Comparison of ENCODE assay signal across 17 mouse cellular contexts in genomic region chr2:144641991-144642390, GRCm38 (mm10). TPM values are rescaled to one million over a fixed set of nuclear protein-coding genes. Genes with fewer than 3 reads are reported as not detected.
A peak's percentile ranks its signal among the peaks of the same experiment; 100 is the strongest.
DNase-seq lines count a peak whose midpoint lies in the region; ATAC-seq and TF ChIP-seq lines count a peak whose summit lies in the region.
"Had no signal": no experiment of that assay in that cellular context is flagged by ENCODE, and none has a peak within 500 bp of the region (broad histone marks: within the 10 kb centered on the region; RNA-seq: fewer than 3 reads in every experiment).

No protein-coding gene starts in this region.

- no peak overlapping the region for H3K27ac ChIP-seq in limb, embryonic 14.5 days (replicated peaks; ENCODE audit: low read depth, low read length)
- H3K27ac ChIP-seq in limb, embryonic 10.5 days = no peak overlapping the region
- H3K27ac ChIP-seq: embryonic facial prominence, embryonic 12.5 days; forebrain, embryonic 13.5 days; liver, embryonic 15.5 days; midbrain, embryonic 15.5 days; neural tube, embryonic 15.5 days had no signal

- H3K4me1 ChIP-seq in limb, embryonic 14.5 days (ENCODE audit: control insufficient read depth, insufficient read depth, low read length) = peaks cover 8% of the 10 kb centered on the region
- peaks cover 6% of the 10 kb centered on the region; the same call in 1 of the 2 replicates for H3K4me1 ChIP-seq in limb, embryonic 10.5 days
- H3K4me1 ChIP-seq: forebrain, embryonic 13.5 days; liver, embryonic 15.5 days; neural tube, embryonic 15.5 days had no signal

- 71% methylated on average over 4 of the region's 4 CpGs for WGBS in limb, embryonic 14.5 days
- WGBS in limb, embryonic 10.5 days = 93% methylated on average over 4 of the region's 4 CpGs

- no peaks in the 10 kb centered on the region for H3K27me3 ChIP-seq in limb, embryonic 14.5 days (ENCODE audit: control insufficient read depth, insufficient read depth, low read length)
- H3K27me3 ChIP-seq in limb, embryonic 10.5 days (ENCODE audit: low read depth, poor library complexity, severe bottlenecking) = no peaks in the 10 kb centered on the region
- H3K27me3 ChIP-seq: embryonic facial prominence, embryonic 12.5 days; forebrain, embryonic 13.5 days; liver, embryonic 15.5 days; midbrain, embryonic 15.5 days; neural tube, embryonic 15.5 days had no signal

- no peak overlapping the region for H3K9ac ChIP-seq in limb, embryonic 14.5 days (ENCODE audit: low read depth, low read length, severe bottlenecking)
- H3K9ac ChIP-seq: embryonic facial prominence, embryonic 12.5 days; forebrain, embryonic 13.5 days; liver, embryonic 15.5 days; midbrain, embryonic 15.5 days; neural tube, embryonic 15.5 days had no signal

- no peak for TF ChIP-seq POLR2A in limb, embryonic 14.5 days (IDR thresholded peaks at IDR 0.05; ENCODE audit: borderline replicate concordance, extremely low read depth, insufficient read depth, insufficient read length)

- no peak for DNase-seq in limb, embryonic 14.5 days (ENCODE audit: low spot score)
- no peak for DNase-seq in limb, embryonic 10.5 days (ENCODE audit: low spot score)
- DNase-seq in B cell, adult 2 months = peak; percentile 20 to 23
- DNase-seq in c-Kit-positive CD71-negative TER-119-negative erythroid progenitor cells, embryonic 14.5 days (ENCODE audit: low read depth) = peak; percentile 12
- DNase-seq in lung, postnatal 10 days = peak; percentile 15
- no peak for DNase-seq in urinary bladder, postnatal 25 days (ENCODE audit: low spot score)
- no peak for DNase-seq in layer of hippocampus, postnatal 10 days (ENCODE audit: low spot score in 2 of 2)
- DNase-seq in left cerebral cortex, adult 11 months (ENCODE audit: low spot score) = no peak
- DNase-seq: cerebellum, adult 9-10 months; kidney, postnatal 14 days; right cerebral cortex, postnatal 25 days had no signal

- ATAC-seq in limb, embryonic 14.5 days (ENCODE audit: low FRiP score, low read depth) = peak; percentile 41; the same call in 1 of the 2 replicates
- ATAC-seq: forebrain, embryonic 13.5 days; inflammation-experienced regulatory T-cells, adult 6 months; midbrain, embryonic 15.5 days had no signal

- no peak overlapping the region for H3K4me3 ChIP-seq in limb, embryonic 14.5 days (replicated peaks; ENCODE audit: low read length)
- H3K4me3 ChIP-seq in limb, embryonic 10.5 days = no peak overlapping the region
- H3K4me3 ChIP-seq: embryonic facial prominence, embryonic 12.5 days; forebrain, embryonic 13.5 days; liver, embryonic 15.5 days; midbrain, embryonic 15.5 days; neural tube, embryonic 15.5 days had no signal

- no peak overlapping the region for H3K4me2 ChIP-seq in limb, embryonic 14.5 days (replicated peaks; ENCODE audit: low read depth, low read length, severe bottlenecking)
- H3K4me2 ChIP-seq: embryonic facial prominence, embryonic 12.5 days; forebrain, embryonic 13.5 days; liver, embryonic 15.5 days; midbrain, embryonic 15.5 days; neural tube, embryonic 15.5 days had no signal

- H3K36me3 ChIP-seq in limb, embryonic 14.5 days (ENCODE audit: control insufficient read depth, insufficient read depth, low read length) = no peaks in the 10 kb centered on the region
- no peaks in the 10 kb centered on the region for H3K36me3 ChIP-seq in limb, embryonic 10.5 days
- H3K36me3 ChIP-seq: embryonic facial prominence, embryonic 12.5 days; liver, embryonic 15.5 days; midbrain, embryonic 15.5 days; neural tube, embryonic 15.5 days had no signal

- H3K9me3 ChIP-seq in limb, embryonic 14.5 days (ENCODE audit: control insufficient read depth, low read length) = no peaks in the 10 kb centered on the region
- no peaks in the 10 kb centered on the region for H3K9me3 ChIP-seq in limb, embryonic 10.5 days (replicated peaks)
- H3K9me3 ChIP-seq: embryonic facial prominence, embryonic 12.5 days; forebrain, embryonic 13.5 days; liver, embryonic 15.5 days; midbrain, embryonic 15.5 days; neural tube, embryonic 15.5 days had no signal

RNA-seq across cellular contexts. Expression of gene Dtd1, which starts 42.3 kb away (rescaled TPM):
- 17.2 and 19.1 TPM in 2 replicates for polyA plus RNA-seq in limb, embryonic 14.5 days (2012; rRNA removed)
- 39.8 and 42.1 TPM in 2 replicates for polyA plus RNA-seq in limb, embryonic 14.5 days (2014; fragmentation: Nextera tagmentation; extraction: Ambion mirVana)
- 34.7 and 35.4 TPM in 2 replicates for polyA plus RNA-seq in limb, embryonic 10.5 days (2016; fragmentation: Nextera tagmentation; extraction: Ambion mirVana)
- total RNA-seq in layer of hippocampus, postnatal 10 days (2021) = 10 to 100 TPM; 52.2 TPM

RNA-seq across cellular contexts. Expression of gene Smim26, which starts 48.1 kb away (rescaled TPM):
- 18.0 and 35.7 TPM in 2 replicates for polyA plus RNA-seq in limb, embryonic 14.5 days (2012; rRNA removed)
- polyA plus RNA-seq in limb, embryonic 14.5 days (2014; fragmentation: Nextera tagmentation; extraction: Ambion mirVana) = 41.8 and 44.4 TPM in 2 replicates
- polyA plus RNA-seq in limb, embryonic 10.5 days (2016; fragmentation: Nextera tagmentation; extraction: Ambion mirVana) = 24.0 and 30.7 TPM in 2 replicates
- total RNA-seq in layer of hippocampus, postnatal 10 days (2021) = 10 to 100 TPM; 49.3 to 54.2 TPM

Comparison
In these comparisons a context has a peak if more than half of its experiments do, and no peak if none do; other contexts are left out.
1. DNase-seq: peak in B cell, adult 2 months (2 of 2), c-Kit-positive CD71-negative TER-119-negative erythroid progenitor cells, embryonic 14.5 days (single experiment) and lung, postnatal 10 days (single experiment); none in limb, embryonic 14.5 days (single experiment), limb, embryonic 10.5 days (single experiment), urinary bladder, postnatal 25 days (single experiment), layer of hippocampus, postnatal 10 days (0 of 2) and left cerebral cortex, adult 11 months (single experiment).